Mouse (Mus musculus) intestine, embryonic 14.5 days (tissue): ENCODE measurements at regions not wholly inside any gene's neighbourhood (a gene's known extent, or its start where the extent isn't known, plus 50 kb on each side); places are given as distances from the start of the nearest gene placed in this dataset.

Experiments
- ATAC-seq: fragments of 200-750 bp; cut with Nextera tagmentation; replicated peaks from 2 replicates; pipeline ENCODE4 v1.8.0; 2017; ENCODE audit warnings: low read depth, moderate number of reproducible peaks, moderate TSS enrichment, moderate library complexity; ENCODE audit not compliant: low FRiP score, low TSS enrichment
- DNase-seq: peaks from one replicate; pipeline ENCODE4 v3.0.0-alpha.2; 2018; ENCODE audit warnings: low spot score
- H3K27ac ChIP-seq: fragments of 300-500 bp; sonication (generic); 2 replicates; pipeline ENCODE4 v1.5.1; 2014; ENCODE audit warnings: low read depth, mild to moderate bottlenecking, control low read depth
- H3K27me3 ChIP-seq: fragments of 300-500 bp; sonication (generic); replicated peaks from 2 replicates; pipeline ENCODE4 v1.6.1; 2014; ENCODE audit warnings: low read length, control low read depth; ENCODE audit not compliant: control insufficient read depth, insufficient read depth
- H3K36me3 ChIP-seq: fragments of 300-500 bp; sonication (generic); 2 replicates; pipeline ENCODE4 v1.6.1; 2014; ENCODE audit warnings: low read length, control low read depth; ENCODE audit not compliant: control insufficient read depth, insufficient read depth
- H3K4me1 ChIP-seq: fragments of 300-500 bp; sonication (generic); replicated peaks from 2 replicates; pipeline ENCODE4 v1.6.1; 2014; ENCODE audit warnings: low read length, control low read depth, mixed read lengths; ENCODE audit not compliant: control insufficient read depth, insufficient read depth
- H3K4me2 ChIP-seq: fragments of 300-500 bp; sonication (generic); 2 replicates; pipeline ENCODE4 v1.6.1; 2014; ENCODE audit warnings: low read length
- H3K4me3 ChIP-seq: fragments of 300-500 bp; sonication (generic); 2 replicates; pipeline ENCODE4 v1.5.1; 2014; ENCODE audit warnings: low read depth, low read length, control low read depth, mixed read lengths
- H3K9ac ChIP-seq: fragments of 300-500 bp; sonication (generic); 2 replicates; pipeline ENCODE4 v1.6.1; 2014; ENCODE audit warnings: mild to moderate bottlenecking, low read length
- H3K9me3 ChIP-seq: fragments of 300-500 bp; sonication (generic); 2 replicates; pipeline ENCODE4 v1.6.1; 2016; ENCODE audit warnings: low read length, control low read depth; ENCODE audit not compliant: control insufficient read depth
- WGBS: fragments of 180-500 bp; shearing (Covaris S2); extraction: QIAGEN DNeasy Blood & Tissue Kit; methylation state at CpG from one replicate; pipeline ENCODE4 v1.1.7; 2014; 5-methylcytosine and 5-hydroxymethylcytosine counted together

DNA sequence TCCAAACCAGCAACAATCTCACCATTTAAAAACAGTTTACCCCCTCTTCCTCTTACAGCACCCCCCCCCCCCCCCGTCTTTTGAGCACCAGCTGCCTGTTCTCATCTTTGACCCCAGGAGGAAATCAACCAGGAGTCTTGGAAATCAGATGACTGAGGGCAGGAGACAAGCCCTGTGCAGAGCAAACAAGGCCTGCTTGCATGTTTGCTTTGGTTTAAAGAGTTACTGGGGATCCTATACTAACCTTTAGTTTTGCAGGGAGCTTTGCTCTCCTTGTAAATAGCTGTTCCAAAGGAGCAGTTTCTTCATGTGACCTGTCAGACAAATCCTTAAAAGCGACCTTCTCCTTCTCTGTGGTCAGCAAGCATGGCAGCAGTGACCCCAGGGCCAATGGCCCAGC, 88.3 kb upstream of the Teddm2 start:
- DNase-seq (no peak), ATAC-seq (peak; percentile 59)
- WGBS, result 68% methylated on average over 2 of the region's 2 CpGs
- Histone ChIP-seq H3K4me2 (no peak overlapping the region), H3K27ac (peak overlapping the region; percentile 67; the same call in 1 of the 2 replicates), H3K4me3 (no peak overlapping the region), H3K4me1 (no peaks in the 10 kb centered on the region), H3K9ac (no peak overlapping the region), H3K9me3 (no peaks in the 10 kb centered on the region), H3K36me3 (no peaks in the 10 kb centered on the region), H3K27me3 (no peaks in the 10 kb centered on the region)

DNA sequence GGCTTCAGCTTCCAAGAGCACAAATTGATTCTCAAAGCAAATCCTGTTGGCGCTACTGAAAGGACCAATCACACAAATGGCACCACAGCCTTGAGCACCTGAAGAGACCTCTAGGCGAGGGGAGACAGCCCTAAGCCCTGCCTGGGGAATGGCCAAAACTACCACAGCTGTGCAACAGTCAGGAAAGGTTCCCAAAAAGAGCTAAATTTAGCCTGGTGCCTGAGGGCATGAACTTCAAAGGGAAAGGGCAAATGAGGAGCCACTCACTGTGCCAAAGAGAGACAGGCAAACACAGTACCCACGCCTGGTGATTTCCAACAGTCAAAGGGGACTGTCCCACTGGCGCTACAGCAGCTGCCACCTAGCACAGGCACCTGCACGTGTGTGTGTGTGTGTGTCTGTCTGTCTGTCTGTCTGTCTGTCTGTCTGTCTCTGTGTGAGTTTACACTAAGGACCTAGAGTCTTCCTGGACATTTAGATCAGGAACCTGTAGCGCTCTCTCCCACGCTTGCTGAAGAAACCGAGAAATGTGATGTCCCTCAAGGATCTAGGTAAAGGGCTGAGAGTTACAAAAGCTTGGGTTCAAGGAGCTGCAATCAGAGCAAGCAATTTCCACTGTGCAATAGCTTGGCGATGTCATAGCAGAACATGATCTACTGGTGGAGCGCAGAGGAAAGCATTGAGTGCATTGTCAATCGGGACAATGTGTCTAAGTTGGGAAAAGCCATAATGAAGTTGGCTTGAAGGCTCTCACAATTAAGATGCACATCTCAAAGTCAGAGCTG, 90.8 kb upstream of the Teddm2 start:
- WGBS, result 91% methylated on average over 11 of the region's 11 CpGs
- no peak for ATAC-seq
- DNase-seq, result no peak

GRCm38 (mm10) chr1:153992466-153992865, 92.4 kb upstream of the Teddm2 start:
- no peak for ATAC-seq
- DNase-seq, result no peak
- H3K27ac ChIP-seq, result no peak overlapping the region
- H3K4me2 ChIP-seq, result no peak overlapping the region
- no peak overlapping the region for H3K4me3 ChIP-seq
- WGBS, result 52% methylated on average over 3 of the region's 3 CpGs
- no peaks in the 10 kb centered on the region for H3K27me3 ChIP-seq
- H3K9ac ChIP-seq, result no peak overlapping the region
- H3K36me3 ChIP-seq, result no peaks in the 10 kb centered on the region
- H3K4me1 ChIP-seq, result no peaks in the 10 kb centered on the region
- H3K9me3 ChIP-seq, result no peaks in the 10 kb centered on the region

More for the DNA sequence above, 90.8 kb upstream of the Teddm2 start:
- Histone ChIP-seq H3K27me3 (no peaks in the 10 kb centered on the region), H3K4me1 (no peaks in the 10 kb centered on the region), H3K9me3 (no peaks in the 10 kb centered on the region), H3K4me3 (no peak overlapping the region), H3K27ac (no peak overlapping the region), H3K9ac (no peak overlapping the region), H3K36me3 (no peaks in the 10 kb centered on the region), H3K4me2 (no peak overlapping the region)

DNA sequence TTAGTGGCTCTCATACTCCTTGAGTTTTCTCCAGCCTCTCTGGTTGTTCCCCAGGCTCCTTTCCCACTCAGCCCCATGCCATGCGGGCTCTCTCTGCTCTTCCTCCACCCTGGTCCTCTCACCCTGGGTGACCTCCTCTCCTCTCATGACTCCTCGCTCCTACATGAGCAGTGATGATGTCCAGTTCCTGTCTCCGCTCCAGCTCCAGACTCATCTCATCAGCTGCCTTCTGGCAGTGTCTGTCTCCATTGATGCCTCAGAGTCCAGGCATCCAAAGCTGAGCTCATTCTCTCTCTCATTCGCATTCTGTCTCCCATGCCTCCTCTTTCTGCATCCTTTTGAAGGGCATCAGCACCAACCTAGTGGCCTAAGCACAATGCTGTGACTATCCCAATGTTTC, 94.8 kb upstream of the Teddm2 start:
- WGBS, result 90% methylated on average over 4 of the region's 4 CpGs
- Histone ChIP-seq H3K27me3 (no peaks in the 10 kb centered on the region), H3K9me3 (no peaks in the 10 kb centered on the region), H3K36me3 (no peaks in the 10 kb centered on the region), H3K4me3 (no peak overlapping the region), H3K9ac (no peak overlapping the region), H3K4me2 (no peak overlapping the region), H3K27ac (no peak overlapping the region), H3K4me1 (no peaks in the 10 kb centered on the region)
- DNase-seq, result no peak
- no peak for ATAC-seq

- WGBS, result 60% methylated on average over 15 of the region's 15 CpGs
- H3K4me3 ChIP-seq, result no peak overlapping the region
- H3K4me1 ChIP-seq, result no peaks in the 10 kb centered on the region
- no peak overlapping the region for H3K27ac ChIP-seq
- H3K9ac ChIP-seq, result no peak overlapping the region
- DNase-seq (no peak), ATAC-seq (no peak)
- no peaks in the 10 kb centered on the region for H3K9me3 ChIP-seq
- H3K27me3 ChIP-seq, result no peaks in the 10 kb centered on the region
- H3K36me3 ChIP-seq, result no peaks in the 10 kb centered on the region
- no peak overlapping the region for H3K4me2 ChIP-seq
Observed at GRCm38 (mm10) chr1:153997201-153998181, 97.5 kb upstream of the Teddm2 start.

- H3K9ac ChIP-seq, result no peak overlapping the region
- H3K27ac ChIP-seq, result no peak overlapping the region
- H3K4me3 ChIP-seq, result no peak overlapping the region
- no peak overlapping the region for H3K4me2 ChIP-seq
- DNase-seq (no peak), ATAC-seq (0 out of 2 replicates have a peak, but pooled peaks have one; percentile 58)
- no peaks in the 10 kb centered on the region for H3K27me3 ChIP-seq
- no peaks in the 10 kb centered on the region for H3K9me3 ChIP-seq
- H3K36me3 ChIP-seq, result no peaks in the 10 kb centered on the region
- H3K4me1 ChIP-seq, result no peaks in the 10 kb centered on the region
- 68% methylated on average over 6 of the region's 6 CpGs for WGBS
Observed at GRCm38 (mm10) chr1:153999776-154000175, 99.7 kb upstream of the Teddm2 start.

- Histone ChIP-seq H3K4me1 (no peaks in the 10 kb centered on the region), H3K4me2 (no peak overlapping the region), H3K9me3 (no peaks in the 10 kb centered on the region), H3K36me3 (no peaks in the 10 kb centered on the region), H3K9ac (no peak overlapping the region), H3K27ac (no peak overlapping the region), H3K4me3 (no peak overlapping the region), H3K27me3 (no peaks in the 10 kb centered on the region)
- no peak for DNase-seq
- WGBS, result 76% methylated on average over 7 of the region's 7 CpGs
- ATAC-seq, result no peak
Observed at GRCm38 (mm10) chr1:154003669-154004068, 103.6 kb upstream of the Teddm2 start.

DNA sequence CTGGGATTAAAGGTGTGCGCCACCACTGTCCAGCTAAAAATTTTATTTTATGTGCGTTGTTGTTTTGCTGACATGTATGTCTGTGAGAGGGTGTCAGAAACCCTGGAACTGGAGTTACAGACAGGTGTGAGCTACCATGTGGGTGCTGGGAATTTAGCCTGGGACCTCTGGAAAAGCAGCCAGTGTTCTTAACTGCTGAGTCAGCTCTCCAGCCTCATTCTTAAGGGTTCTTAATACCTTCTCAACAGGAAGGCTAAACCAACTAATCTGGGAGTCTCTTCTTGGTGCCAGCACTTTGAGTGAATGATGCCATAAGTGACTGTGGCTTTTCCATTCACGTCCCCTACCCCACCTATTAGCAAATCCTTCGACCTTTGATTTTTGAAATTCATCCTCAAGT, 104.6 kb upstream of the Teddm2 start:
- Histone ChIP-seq H3K27me3 (no peaks in the 10 kb centered on the region), H3K4me1 (no peaks in the 10 kb centered on the region), H3K4me3 (no peak overlapping the region), H3K9me3 (no peaks in the 10 kb centered on the region), H3K4me2 (no peak overlapping the region), H3K36me3 (no peaks in the 10 kb centered on the region), H3K27ac (no peak overlapping the region), H3K9ac (no peak overlapping the region)
- 92% methylated on average over 4 of the region's 4 CpGs for WGBS
- DNase-seq (no peak), ATAC-seq (no peak)
